Mouse (Mus musculus): ENCODE measurements around the gene Uts2b.
"Not testable (repeated sequence)": the region's sequence is repeated elsewhere in the genome, so short reads cannot be mapped to it uniquely, and the experiment has no call there.

The Uts2b gene

GRCm38 (mm10) chr16:27374139-27374538 lies 4.1 kb upstream of the Uts2b start:
- DNase-seq: no peak

GRCm38 (mm10) chr16:27370700-27371099 lies 661 bp upstream of the Uts2b start:
- DNase-seq: no peak

GRCm38 (mm10) chr16:27360059-27360458 lies 10.0 kb downstream of the Uts2b start:
- DNase-seq: no peak

- DNase-seq: no peak
Measured at GRCm38 (mm10) chr16:27354464-27354863, 15.6 kb downstream of the Uts2b start.

- DNase-seq: no peak
Measured at GRCm38 (mm10) chr16:27349878-27350532, 20.0 kb downstream of the Uts2b start.

- no peak for DNase-seq
Measured at GRCm38 (mm10) chr16:27349235-27349634, 20.8 kb downstream of the Uts2b start.

GRCm38 (mm10) chr16:27348359-27348758 lies 21.7 kb downstream of the Uts2b start:
- no peak for DNase-seq

- no peak for DNase-seq
Measured at GRCm38 (mm10) chr16:27347521-27347920, 22.5 kb downstream of the Uts2b start.

- no peak for DNase-seq
Measured at GRCm38 (mm10) chr16:27326463-27326862, 43.6 kb downstream of the Uts2b start.

GRCm38 (mm10) chr16:27322047-27322446 lies 48.0 kb downstream of the Uts2b start:
- no peak for DNase-seq

- DNase-seq: no peak
Measured at GRCm38 (mm10) chr16:27319099-27319498, 50.9 kb downstream of the Uts2b start.

GRCm38 (mm10) chr16:27307189-27307588 lies 62.9 kb downstream of the Uts2b start, which contains the start of gene Ostn:
Gene Ostn (plus strand): TSS chr16:27307489.
- not testable (repeated sequence) for DNase-seq

Measured in embryo, embryonic 11 days (tissue).